Mouse (Mus musculus) forebrain, embryonic 12.5 days (tissue): ENCODE results near the gene Fgfr2. TPM values are rescaled to one million over a fixed set of nuclear protein-coding genes. Genes with fewer than 3 reads are reported as not detected.
A peak's percentile ranks its signal among the peaks of the same experiment; 100 is the strongest.

Source experiments
- ATAC-seq: fragments of 200-750 bp; cut with Nextera tagmentation; 2 replicates; pipeline ENCODE4 v1.8.0; 2017; ENCODE audit warnings: moderate TSS enrichment; ENCODE audit not compliant: low FRiP score
- H3K27ac ChIP-seq: fragments of 300-500 bp; sonication (generic); 2 replicates; pipeline ENCODE4 v1.5.1; 2016; ENCODE audit warnings: mild to moderate bottlenecking
- H3K27me3 ChIP-seq: fragments of 300-500 bp; sonication (generic); 2 replicates; pipeline ENCODE4 v1.6.1; 2016; ENCODE audit warnings: mild to moderate bottlenecking
- H3K36me3 ChIP-seq: fragments of 300-500 bp; sonication (generic); replicated peaks from 2 replicates; pipeline ENCODE4 v1.6.1; 2016; ENCODE audit warnings: mild to moderate bottlenecking
- H3K4me1 ChIP-seq: fragments of 300-500 bp; sonication (generic); 2 replicates; pipeline ENCODE4 v1.6.1; 2016
- H3K4me2 ChIP-seq: fragments of 300-500 bp; sonication (generic); 2 replicates; pipeline ENCODE4 v1.6.1; 2016; ENCODE audit warnings: mild to moderate bottlenecking, moderate library complexity
- H3K4me3 ChIP-seq: fragments of 300-500 bp; sonication (generic); replicated peaks from 2 replicates; pipeline ENCODE4 v1.5.1; 2016; ENCODE audit warnings: mild to moderate bottlenecking
- H3K9ac ChIP-seq: fragments of 300-500 bp; sonication (generic); 2 replicates; pipeline ENCODE4 v1.6.1; 2016; ENCODE audit warnings: mild to moderate bottlenecking
- H3K9me3 ChIP-seq: fragments of 300-500 bp; sonication (generic); 2 replicates; pipeline ENCODE4 v1.6.1; 2016
- WGBS: fragments of 180-500 bp; shearing (Covaris S2); methylation state at CpG from one replicate; pipeline ENCODE4 v1.1.7; 2016; 5-methylcytosine and 5-hydroxymethylcytosine counted together
- polyA plus RNA-seq: library from polyadenylated mRNA; unstranded; fragments of >200 nt; fragmentation: Nextera tagmentation; extraction: Ambion mirVana; gene quantifications from 2 replicates; pipeline ENCODE4 v1.2.1, GENCODE M21; 2016

Gene Fgfr2
- polyA plus RNA-seq, 1 experiment from 2014 or later, result 89.6 TPM

GRCm38 (mm10) chr7:132402377-132403084 lies 720.6 kb downstream of the Fgfr2 start:
- Histone ChIP-seq H3K4me3 (no peak overlapping the region), H3K4me2 (no peak overlapping the region), H3K27me3 (no peaks in the 10 kb centered on the region; the same call in 1 of the 2 replicates), H3K9ac (no peak overlapping the region), H3K27ac (no peak overlapping the region), H3K9me3 (no peaks in the 10 kb centered on the region), H3K4me1 (peaks cover 30% of the 10 kb centered on the region), H3K36me3 (no peaks in the 10 kb centered on the region)
- WGBS, result 88% methylated on average over 10 of the region's 10 CpGs
- no peak for ATAC-seq

GRCm38 (mm10) chr7:132398487-132398886 lies 724.7 kb downstream of the Fgfr2 start:
- H3K27me3 ChIP-seq, result no peaks in the 10 kb centered on the region; the same call in 1 of the 2 replicates
- H3K36me3 ChIP-seq, result no peaks in the 10 kb centered on the region
- H3K4me1 ChIP-seq, result peaks cover 7% of the 10 kb centered on the region
- no peak overlapping the region for H3K9ac ChIP-seq
- H3K4me3 ChIP-seq, result no peak overlapping the region
- H3K4me2 ChIP-seq, result no peak overlapping the region
- H3K9me3 ChIP-seq, result no peaks in the 10 kb centered on the region
- H3K27ac ChIP-seq, result no peak overlapping the region
- no peak for ATAC-seq
- 85% methylated on average over 3 of the region's 3 CpGs for WGBS

GRCm38 (mm10) chr7:132396661-132397322 lies 726.4 kb downstream of the Fgfr2 start:
- no peak overlapping the region for H3K4me2 ChIP-seq
- H3K36me3 ChIP-seq, result no peaks in the 10 kb centered on the region
- no peaks in the 10 kb centered on the region for H3K9me3 ChIP-seq
- ATAC-seq, result no peak
- H3K27ac ChIP-seq, result no peak overlapping the region
- H3K27me3 ChIP-seq, result no peaks in the 10 kb centered on the region; the same call in 1 of the 2 replicates
- 79% methylated on average over 7 of the region's 7 CpGs for WGBS
- H3K9ac ChIP-seq, result no peak overlapping the region
- H3K4me3 ChIP-seq, result no peak overlapping the region
- no peaks in the 10 kb centered on the region for H3K4me1 ChIP-seq

- Histone ChIP-seq H3K36me3 (no peaks in the 10 kb centered on the region), H3K4me3 (no peak overlapping the region), H3K4me1 (no peaks in the 10 kb centered on the region), H3K27ac (no peak overlapping the region), H3K4me2 (no peak overlapping the region), H3K27me3 (no peaks in the 10 kb centered on the region), H3K9me3 (no peaks in the 10 kb centered on the region), H3K9ac (no peak overlapping the region)
- ATAC-seq, result no peak
Observed at GRCm38 (mm10) chr7:132393582-132394175, 729.5 kb downstream of the Fgfr2 start.

- Histone ChIP-seq H3K9me3 (no peaks in the 10 kb centered on the region), H3K9ac (no peak overlapping the region), H3K36me3 (no peaks in the 10 kb centered on the region), H3K27ac (no peak overlapping the region), H3K4me1 (no peaks in the 10 kb centered on the region), H3K4me3 (no peak overlapping the region), H3K27me3 (no peaks in the 10 kb centered on the region), H3K4me2 (no peak overlapping the region)
- ATAC-seq, result no peak
- 88% methylated on average over 5 of the region's 5 CpGs for WGBS
Observed at GRCm38 (mm10) chr7:132393014-132393406, 730.1 kb downstream of the Fgfr2 start.

GRCm38 (mm10) chr7:132392233-132393013 lies 730.7 kb downstream of the Fgfr2 start:
- no peak overlapping the region for H3K9ac ChIP-seq
- H3K9me3 ChIP-seq, result no peaks in the 10 kb centered on the region
- WGBS, result 76% methylated on average over 13 of the region's 13 CpGs
- no peak overlapping the region for H3K4me3 ChIP-seq
- no peak overlapping the region for H3K4me2 ChIP-seq
- H3K36me3 ChIP-seq, result no peaks in the 10 kb centered on the region
- no peak overlapping the region for H3K27ac ChIP-seq
- ATAC-seq, result no peak
- no peaks in the 10 kb centered on the region for H3K27me3 ChIP-seq
- no peaks in the 10 kb centered on the region for H3K4me1 ChIP-seq

- no peak for ATAC-seq
- Histone ChIP-seq H3K9me3 (no peaks in the 10 kb centered on the region), H3K4me1 (peaks cover 20% of the 10 kb centered on the region), H3K4me3 (no peak overlapping the region), H3K9ac (no peak overlapping the region), H3K27ac (no peak overlapping the region), H3K27me3 (no peaks in the 10 kb centered on the region), H3K36me3 (no peaks in the 10 kb centered on the region), H3K4me2 (no peak overlapping the region)
- 73% methylated on average over 6 of the region's 7 CpGs for WGBS
Observed at GRCm38 (mm10) chr7:132389473-132389872, 733.7 kb downstream of the Fgfr2 start.

GRCm38 (mm10) chr7:132387507-132387906 lies 735.6 kb downstream of the Fgfr2 start:
- Histone ChIP-seq H3K9ac (no peak overlapping the region), H3K36me3 (no peaks in the 10 kb centered on the region), H3K4me3 (no peak overlapping the region), H3K9me3 (no peaks in the 10 kb centered on the region), H3K27me3 (no peaks in the 10 kb centered on the region), H3K4me1 (peaks cover 23% of the 10 kb centered on the region), H3K27ac (no peak overlapping the region), H3K4me2 (no peak overlapping the region)
- 81% methylated on average over 5 of the region's 5 CpGs for WGBS
- no peak for ATAC-seq

GRCm38 (mm10) chr7:132386316-132386715 lies 736.8 kb downstream of the Fgfr2 start:
- no peak overlapping the region for H3K9ac ChIP-seq
- H3K4me3 ChIP-seq, result no peak overlapping the region
- H3K4me1 ChIP-seq, result peaks cover 23% of the 10 kb centered on the region
- H3K27me3 ChIP-seq, result no peaks in the 10 kb centered on the region
- peak overlapping the region; percentile 31; the same call in 1 of the 2 replicates for H3K27ac ChIP-seq
- WGBS, result 49% methylated on average over 8 of the region's 8 CpGs
- H3K36me3 ChIP-seq, result no peaks in the 10 kb centered on the region
- ATAC-seq, result no peak
- no peaks in the 10 kb centered on the region for H3K9me3 ChIP-seq
- H3K4me2 ChIP-seq, result no peak overlapping the region

GRCm38 (mm10) chr7:132385456-132386130 lies 737.6 kb downstream of the Fgfr2 start:
- H3K9ac ChIP-seq, result no peak overlapping the region
- H3K4me1 ChIP-seq, result peaks cover 23% of the 10 kb centered on the region
- H3K27me3 ChIP-seq, result no peaks in the 10 kb centered on the region
- WGBS, result 25% methylated on average over 7 of the region's 7 CpGs
- no peaks in the 10 kb centered on the region for H3K9me3 ChIP-seq
- no peak for ATAC-seq
- H3K4me2 ChIP-seq, result no peak overlapping the region
- H3K27ac ChIP-seq, result peak overlapping the region; percentile 32
- no peaks in the 10 kb centered on the region for H3K36me3 ChIP-seq
- H3K4me3 ChIP-seq, result no peak overlapping the region

GRCm38 (mm10) chr7:132384736-132385455 lies 738.3 kb downstream of the Fgfr2 start:
- WGBS, result 9% methylated on average over 8 of the region's 8 CpGs
- Histone ChIP-seq H3K4me1 (peaks cover 23% of the 10 kb centered on the region), H3K4me3 (no peak overlapping the region), H3K4me2 (no peak overlapping the region; the same call in 1 of the 2 replicates), H3K27ac (peak overlapping the region; percentile 32), H3K9me3 (no peaks in the 10 kb centered on the region), H3K27me3 (no peaks in the 10 kb centered on the region), H3K9ac (0 out of 2 replicates have a peak overlapping the region, but pooled peaks have one; percentile 1), H3K36me3 (no peaks in the 10 kb centered on the region)
- ATAC-seq, result no peak
